Mouse (Mus musculus) subcutaneous adipose tissue, adult 2 months (tissue): ENCODE results near the gene Zfp788. TPM values are rescaled to one million over a fixed set of nuclear protein-coding genes. Genes with fewer than 3 reads are reported as not detected.

ENCODE experiments used
- polyA plus RNA-seq: library from polyadenylated mRNA; depleted of rRNA; stranded (reverse); fragments of >200 nt; gene quantifications from 2 replicates; pipeline ENCODE4 v1.2.3, GENCODE M21; 2012; ENCODE audit warnings: low replicate concordance; rRNA removed

The Zfp788 gene
- polyA plus RNA-seq = 1.7 and 2.0 TPM in 2 replicates

GRCm38 (mm10) chr7:41632409-41633220, at the start of gene Zfp788:
TSS of gene Zfp788 (plus strand) at chr7:41633203.

GRCm38 (mm10) chr7:41599034-41599813, 33.8 kb upstream of the Zfp788 start, which contains the start of gene 2610021A01Rik:
TSS of gene 2610021A01Rik (plus strand) at chr7:41599230.

Other genes starting within 250 kb of the Zfp788 start
- 3.4 and 4.8 TPM in 2 replicates for gene AI987944, start 239.8 kb upstream of the Zfp788 start, polyA plus RNA-seq
- 0.22 and 0.29 TPM in 2 replicates for gene Vmn2r57, start 184.5 kb upstream of the Zfp788 start, polyA plus RNA-seq
- gene Gm20449, start 133.8 kb upstream of the Zfp788 start, polyA plus RNA-seq = 0.17 and 0.18 TPM in 2 replicates
- 4.9 and 7.7 TPM in 2 replicates for gene AW146154, start 133.3 kb upstream of the Zfp788 start, polyA plus RNA-seq
- gene Gm6871, start 59.5 kb upstream of the Zfp788 start, polyA plus RNA-seq = not detected in 2 replicates
- gene 2610021A01Rik, start 34.0 kb upstream of the Zfp788 start, polyA plus RNA-seq = 2.9 and 5.3 TPM in 2 replicates
- gene Vmn2r58, start 239.5 kb downstream of the Zfp788 start, polyA plus RNA-seq = not detected in 2 replicates